Mouse (Mus musculus) liver, embryonic 13.5 days (tissue): ENCODE data around the gene Ctps2. TPM values are rescaled to one million over a fixed set of nuclear protein-coding genes. Genes with fewer than 3 reads are reported as not detected.
"Not testable (repeated sequence)": the region's sequence is repeated elsewhere in the genome, so short reads cannot be mapped to it uniquely, and the experiment has no call there.

ENCODE experiments used
- ATAC-seq: fragments of 200-750 bp; cut with Nextera tagmentation; 2 replicates; pipeline ENCODE4 v1.8.0; 2017; ENCODE audit warnings: low read depth, mild to moderate bottlenecking, moderate number of reproducible peaks, moderate library complexity
- DNase-seq: peaks from one replicate; pipeline ENCODE4 v3.0.0; 2022
- H3K27ac ChIP-seq: fragments of 300-500 bp; sonication (generic); 2 replicates; pipeline ENCODE4 v1.5.1; 2015; ENCODE audit warnings: moderate library complexity, mild to moderate bottlenecking, inconsistent platforms
- H3K27me3 ChIP-seq: fragments of 300-500 bp; sonication (generic); 2 replicates; pipeline ENCODE4 v1.6.1; 2015; ENCODE audit warnings: mild to moderate bottlenecking, inconsistent platforms
- H3K36me3 ChIP-seq: fragments of 300-500 bp; sonication (generic); 2 replicates; pipeline ENCODE4 v1.6.1; 2015; ENCODE audit warnings: mild to moderate bottlenecking, inconsistent platforms
- H3K4me1 ChIP-seq: fragments of 300-500 bp; sonication (generic); replicated peaks from 2 replicates; pipeline ENCODE4 v1.6.1; 2015; ENCODE audit warnings: inconsistent platforms
- H3K4me2 ChIP-seq: fragments of 300-500 bp; sonication (generic); 2 replicates; pipeline ENCODE4 v1.6.1; 2015; ENCODE audit warnings: inconsistent platforms, mild to moderate bottlenecking, moderate library complexity
- H3K4me3 ChIP-seq: fragments of 300-500 bp; sonication (generic); replicated peaks from 2 replicates; pipeline ENCODE4 v1.5.1; 2015; ENCODE audit warnings: mild to moderate bottlenecking, inconsistent platforms
- H3K9ac ChIP-seq: fragments of 300-500 bp; sonication (generic); 2 replicates; pipeline ENCODE4 v1.6.1; 2015; ENCODE audit warnings: mild to moderate bottlenecking, inconsistent platforms
- H3K9me3 ChIP-seq: fragments of 300-500 bp; sonication (generic); replicated peaks from 2 replicates; pipeline ENCODE4 v1.6.1; 2016; ENCODE audit warnings: inconsistent platforms
- WGBS: fragments of 180-500 bp; shearing (Covaris S2); methylation state at CpG from one replicate; pipeline ENCODE4 v1.1.7; 2015; ENCODE audit not compliant: insufficient replicate concordance; 5-methylcytosine and 5-hydroxymethylcytosine counted together
- polyA plus RNA-seq: library from polyadenylated mRNA; unstranded; fragments of >200 nt; fragmentation: Nextera tagmentation; extraction: Ambion mirVana; gene quantifications from 2 replicates; pipeline ENCODE4 v1.2.1, GENCODE M21; 2015

Ctps2 gene
- 45.8 and 53.1 TPM in 2 replicates for polyA plus RNA-seq

GRCm38 (mm10) chrX:162900938-162901337 is at the start of gene Ctps2:
Gene Ctps2 (plus strand): TSS chrX:162901238.
- Histone ChIP-seq H3K36me3 (no peaks in the 10 kb centered on the region), H3K4me2 (peak within 1 kb of the TSS; percentile 79), H3K27me3 (no peaks in the 10 kb centered on the region), H3K4me3 (peak within 1 kb of the TSS; percentile 61), H3K4me1 (peaks cover 8% of the 10 kb centered on the region), H3K9ac (peak within 1 kb of the TSS; percentile 65), H3K9me3 (no peaks in the 10 kb centered on the region), H3K27ac (peak within 1 kb of the TSS; percentile 70)
- 18% methylated on average over 4 of the region's 4 CpGs for WGBS
- DNase-seq, result no peak
- ATAC-seq, result no peak

- Histone ChIP-seq H3K4me2 (no peak overlapping the region), H3K4me3 (no peak overlapping the region), H3K27ac (no peak overlapping the region), H3K9ac (no peak overlapping the region), H3K4me1 (no peaks in the 10 kb centered on the region), H3K27me3 (no peaks in the 10 kb centered on the region), H3K9me3 (no peaks in the 10 kb centered on the region), H3K36me3 (peaks cover 4% of the 10 kb centered on the region; the same call in 1 of the 2 replicates)
- ATAC-seq (no peak), DNase-seq (no peak)
- WGBS, result 51% methylated on average over 3 of the region's 3 CpGs
Observed at GRCm38 (mm10) chrX:162868294-162868965, 32.6 kb upstream of the Ctps2 start.

GRCm38 (mm10) chrX:162871734-162872517 is 29.1 kb upstream of the Ctps2 start:
- H3K4me2 ChIP-seq, result no peak overlapping the region
- H3K36me3 ChIP-seq, result peaks cover 4% of the 10 kb centered on the region; the same call in 1 of the 2 replicates
- H3K4me3 ChIP-seq, result no peak overlapping the region
- 29% methylated on average over 4 of the region's 4 CpGs for WGBS
- no peak overlapping the region for H3K9ac ChIP-seq
- H3K9me3 ChIP-seq, result no peaks in the 10 kb centered on the region
- H3K27ac ChIP-seq, result no peak overlapping the region
- no peaks in the 10 kb centered on the region for H3K4me1 ChIP-seq
- DNase-seq (no peak), ATAC-seq (no peak)
- H3K27me3 ChIP-seq, result no peaks in the 10 kb centered on the region

GRCm38 (mm10) chrX:162873761-162874160 is 27.3 kb upstream of the Ctps2 start:
- ATAC-seq (no peak), DNase-seq (no peak)
- Histone ChIP-seq H3K36me3 (peaks cover 4% of the 10 kb centered on the region; the same call in 1 of the 2 replicates), H3K9ac (no peak overlapping the region), H3K27me3 (no peaks in the 10 kb centered on the region), H3K4me3 (no peak overlapping the region), H3K4me1 (no peaks in the 10 kb centered on the region), H3K9me3 (no peaks in the 10 kb centered on the region), H3K27ac (no peak overlapping the region), H3K4me2 (no peak overlapping the region)
- 88% methylated on average over 2 of the region's 2 CpGs for WGBS

GRCm38 (mm10) chrX:162878236-162878635 is 22.8 kb upstream of the Ctps2 start:
- Histone ChIP-seq H3K9me3 (no peaks in the 10 kb centered on the region), H3K4me2 (no peak overlapping the region), H3K36me3 (no peaks in the 10 kb centered on the region), H3K9ac (no peak overlapping the region), H3K27me3 (no peaks in the 10 kb centered on the region), H3K27ac (no peak overlapping the region), H3K4me3 (no peak overlapping the region), H3K4me1 (no peaks in the 10 kb centered on the region)
- WGBS, result 59% methylated on average over 3 of the region's 3 CpGs
- DNase-seq, result no peak
- no peak for ATAC-seq

GRCm38 (mm10) chrX:162887931-162888511 is 13.0 kb upstream of the Ctps2 start, which contains the start of gene Syap1:
Gene Syap1 (minus strand): TSS chrX:162888447.
- DNase-seq (peak; percentile 77), ATAC-seq (peak; percentile 95)
- Histone ChIP-seq H3K9ac (peak within 1 kb of the TSS; percentile 82), H3K27me3 (no peaks in the 10 kb centered on the region), H3K4me3 (peak within 1 kb of the TSS; percentile 76), H3K27ac (peak within 1 kb of the TSS; percentile 63), H3K36me3 (no peaks in the 10 kb centered on the region), H3K9me3 (no peaks in the 10 kb centered on the region), H3K4me1 (peaks cover 16% of the 10 kb centered on the region), H3K4me2 (peak within 1 kb of the TSS; percentile 74)
- WGBS, result 13% methylated on average over 40 of the region's 47 CpGs

- H3K4me3 ChIP-seq, result not testable (repeated sequence)
- H3K4me2 ChIP-seq, result peak overlapping the region; percentile 26; the same call in 1 of the 2 replicates
Observed at GRCm38 (mm10) chrX:162888575-162889223, 12.3 kb upstream of the Ctps2 start.

GRCm38 (mm10) chrX:162901371-162902039 is 467 bp downstream of the Ctps2 start:
- DNase-seq (peak; percentile 32), ATAC-seq (peak; percentile 84)
- H3K9ac ChIP-seq, result peak overlapping the region; percentile 65
- H3K36me3 ChIP-seq, result no peaks in the 10 kb centered on the region
- H3K4me2 ChIP-seq, result peak overlapping the region; percentile 79
- H3K27me3 ChIP-seq, result no peaks in the 10 kb centered on the region
- H3K27ac ChIP-seq, result peak overlapping the region; percentile 70
- peak overlapping the region; percentile 61 for H3K4me3 ChIP-seq
- no peaks in the 10 kb centered on the region for H3K9me3 ChIP-seq
- H3K4me1 ChIP-seq, result peaks cover 8% of the 10 kb centered on the region
- 20% methylated on average over 24 of the region's 25 CpGs for WGBS

More at GRCm38 (mm10) chrX:162888575-162889223, 12.3 kb upstream of the Ctps2 start:
- H3K36me3 ChIP-seq, H3K27me3 ChIP-seq, H3K27ac ChIP-seq, H3K9ac ChIP-seq, DNase-seq, H3K9me3 ChIP-seq, ATAC-seq: not testable (repeated sequence)
- 53% methylated on average over 9 of the region's 25 CpGs for WGBS
- peaks cover 16% of the 10 kb centered on the region for H3K4me1 ChIP-seq

- peak overlapping the region; percentile 61 for H3K4me3 ChIP-seq
- peak overlapping the region; percentile 65 for H3K9ac ChIP-seq
- WGBS, result 21% methylated on average over 29 of the region's 29 CpGs
- no peaks in the 10 kb centered on the region for H3K36me3 ChIP-seq
- H3K27ac ChIP-seq, result peak overlapping the region; percentile 70
- ATAC-seq (peak; percentile 81), DNase-seq (no peak)
- peaks cover 8% of the 10 kb centered on the region for H3K4me1 ChIP-seq
- peak overlapping the region; percentile 79 for H3K4me2 ChIP-seq
- H3K27me3 ChIP-seq, result no peaks in the 10 kb centered on the region
- no peaks in the 10 kb centered on the region for H3K9me3 ChIP-seq
Observed at GRCm38 (mm10) chrX:162902040-162902734, 1.1 kb downstream of the Ctps2 start.

- Histone ChIP-seq H3K36me3 (0 out of 2 replicates have a peak, but pooled peaks cover 3% of the 10 kb centered on the region), H3K27me3 (no peaks in the 10 kb centered on the region), H3K9ac (no peak overlapping the region), H3K9me3 (no peaks in the 10 kb centered on the region), H3K4me2 (no peak overlapping the region), H3K27ac (0 out of 2 replicates have a peak overlapping the region, but pooled peaks have one; percentile 29), H3K4me3 (no peak overlapping the region), H3K4me1 (0 out of 2 replicates have a peak, but pooled peaks cover 3% of the 10 kb centered on the region)
- no peak for DNase-seq
- peak; percentile 58; the same call in 1 of the 2 replicates for ATAC-seq
- WGBS, result 73% methylated on average over 3 of the region's 3 CpGs
Observed at GRCm38 (mm10) chrX:162907554-162907953, 6.5 kb downstream of the Ctps2 start.
